Mouse (Mus musculus) bone marrow, adult 2 months (tissue): ENCODE measurements around the gene Ahcy.

Experiments
- CTCF ChIP-seq: fragments of 200-500 bp; IDR thresholded peaks from 2 replicates; pipeline ENCODE4 v1.5.1; 2011; ENCODE audit warnings: low read length, control low read depth; ENCODE audit not compliant: control insufficient read depth, insufficient read depth
- POLR2A ChIP-seq: fragments of 200-500 bp; IDR thresholded peaks from 2 replicates; pipeline ENCODE4 v1.6.1; 2011; ENCODE audit warnings: low read depth, mild to moderate bottlenecking, control low read depth, low read length, borderline replicate concordance; ENCODE audit not compliant: control insufficient read depth

- TF ChIP-seq POLR2A (no peak), CTCF (no peak)
Measured at GRCm38 (mm10) chr2:155090909-155091742, 16.8 kb upstream of the Ahcy start.
